Mouse (Mus musculus) common myeloid progenitor, adult 5-6 weeks (primary cell): ENCODE results near the gene Fam241a. TPM values are rescaled to one million over a fixed set of nuclear protein-coding genes. Genes with fewer than 3 reads are reported as not detected.

ENCODE experiments used
- ATAC-seq: replicated peaks from 2 replicates; pipeline ENCODE4 v1.8.0; 2016; ENCODE audit warnings: low read depth, mild to moderate bottlenecking, moderate TSS enrichment, inconsistent platforms; ENCODE audit not compliant: poor library complexity, severe bottlenecking
- total RNA-seq: library from RNA; stranded (forward); fragments of 200-1000, 187-1606 nt; gene quantifications from 2 replicates; pipeline ENCODE4 v1.2.3, GENCODE M21; 2017

Gene Fam241a
- total RNA-seq, 1 experiment from 2014 or later, result 20.1 TPM

DNA sequence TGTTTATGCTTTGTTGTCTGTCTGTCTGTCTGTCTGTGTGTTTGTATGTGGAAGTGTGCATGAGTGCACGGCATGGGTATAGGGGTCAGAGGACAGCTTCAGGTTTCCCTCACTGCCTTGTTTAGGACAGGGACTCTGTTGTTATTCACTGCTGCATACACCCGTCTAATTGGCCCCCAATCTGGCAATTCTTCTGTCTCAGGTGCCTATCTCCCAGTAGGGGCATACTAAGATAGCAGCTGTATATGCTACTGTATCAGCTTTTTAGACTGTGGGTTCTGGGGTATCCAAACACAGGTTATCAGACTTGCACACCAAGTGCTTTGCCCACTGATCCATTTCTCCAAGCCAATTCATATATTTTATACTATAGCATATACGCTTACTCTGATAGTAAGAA, 16.2 kb downstream of the Fam241a start:
- ATAC-seq, result no peak

DNA sequence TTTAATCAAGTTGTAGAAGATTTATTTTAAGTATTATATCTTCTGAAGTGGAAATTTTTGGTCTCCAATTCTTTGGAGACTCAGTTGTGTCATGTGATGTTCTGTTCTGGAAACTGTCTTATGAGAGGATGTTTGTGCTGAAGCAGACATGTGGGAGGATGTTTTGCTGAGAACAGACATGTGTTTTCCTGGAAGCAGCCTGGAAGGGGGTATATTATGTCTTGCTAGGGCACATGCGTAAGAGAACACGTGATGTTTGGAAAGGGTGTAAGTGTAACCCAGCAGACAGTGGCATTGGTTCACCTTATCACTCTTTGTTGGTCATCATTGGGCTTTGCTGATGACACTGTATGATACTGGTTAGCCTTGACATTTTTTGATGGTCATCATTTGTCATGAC, 20.6 kb downstream of the Fam241a start:
- ATAC-seq, result no peak

- no peak for ATAC-seq
Observed at GRCm38 (mm10) chr3:127875059-127875458, 21.1 kb downstream of the Fam241a start.

GRCm38 (mm10) chr3:127874254-127874883, 21.8 kb downstream of the Fam241a start:
- ATAC-seq, result no peak

GRCm38 (mm10) chr3:127871575-127871974, 24.5 kb downstream of the Fam241a start:
- ATAC-seq, result no peak

DNA sequence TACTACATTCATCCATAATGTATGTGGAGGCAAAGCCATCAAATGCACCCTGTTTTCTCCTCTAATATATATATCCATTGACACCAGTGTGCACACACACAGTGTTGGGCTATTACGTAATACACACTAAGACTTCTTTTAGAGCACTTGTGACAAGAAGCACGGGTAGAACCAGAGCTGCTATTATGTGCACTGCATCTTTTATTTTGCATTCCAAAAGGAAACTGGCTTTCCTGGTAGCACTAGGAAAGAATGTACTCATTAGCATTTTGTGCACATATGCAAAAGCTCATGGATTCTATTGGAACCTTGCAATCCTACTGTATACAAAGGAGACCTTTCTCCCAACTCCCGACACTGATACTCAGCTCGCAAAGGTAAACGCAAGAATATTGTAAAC, 27.2 kb downstream of the Fam241a start:
- ATAC-seq, result no peak

DNA sequence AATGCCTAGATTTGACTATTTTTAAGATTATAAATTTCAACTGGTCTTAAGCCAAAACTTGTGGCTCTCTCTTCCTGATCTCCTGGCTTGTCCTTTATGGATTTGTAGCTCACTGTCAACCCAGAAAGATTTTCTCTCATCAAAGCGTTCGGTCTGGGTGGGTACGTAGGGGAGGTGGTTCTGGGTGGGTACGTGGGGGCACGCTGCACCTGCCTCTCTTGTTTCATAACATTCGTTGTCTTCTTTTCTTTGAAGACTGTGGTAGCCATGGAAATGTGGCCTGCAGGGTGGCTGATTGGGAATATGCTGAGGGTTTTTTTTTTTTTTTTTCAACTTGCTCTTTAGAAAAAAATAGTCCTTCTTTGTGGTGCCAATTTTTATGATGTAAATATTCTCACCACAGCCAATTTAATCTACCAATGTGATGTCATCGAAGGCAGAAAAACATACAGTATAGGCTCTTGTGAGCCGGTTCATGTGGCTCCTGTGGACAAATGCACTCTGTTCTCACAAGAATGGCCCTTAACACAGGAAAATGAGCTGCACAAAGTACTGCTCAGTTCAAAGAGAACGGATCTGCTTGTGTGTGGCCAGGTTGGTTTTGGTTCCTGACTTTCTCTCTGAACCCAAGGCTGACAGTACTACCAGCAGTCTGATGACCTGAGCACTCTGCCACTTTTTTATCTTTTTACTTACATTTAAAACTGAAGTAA, 27.9 kb downstream of the Fam241a start:
- ATAC-seq, result no peak

- ATAC-seq, result no peak
Observed at GRCm38 (mm10) chr3:127864242-127864641, 31.9 kb downstream of the Fam241a start.

DNA sequence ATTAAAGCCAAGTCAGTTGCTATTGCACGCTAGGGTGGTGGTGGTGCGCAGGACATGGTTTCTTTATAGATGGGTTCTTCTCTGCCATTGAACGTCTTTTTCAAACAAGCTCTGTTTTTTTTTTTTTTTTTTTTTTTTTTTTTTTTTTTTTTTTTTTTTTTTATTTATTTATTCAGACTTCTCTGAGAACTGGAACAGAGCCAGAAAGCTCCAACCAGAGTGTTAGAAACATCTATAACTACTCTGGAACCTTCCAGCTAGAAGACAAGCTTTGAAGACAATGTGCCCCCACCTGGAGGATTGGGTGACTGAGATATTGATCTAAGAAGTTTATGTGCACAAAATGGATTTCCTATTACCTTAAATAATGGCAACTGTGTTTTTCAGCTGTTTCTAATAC, 32.6 kb downstream of the Fam241a start:
- no peak for ATAC-seq

DNA sequence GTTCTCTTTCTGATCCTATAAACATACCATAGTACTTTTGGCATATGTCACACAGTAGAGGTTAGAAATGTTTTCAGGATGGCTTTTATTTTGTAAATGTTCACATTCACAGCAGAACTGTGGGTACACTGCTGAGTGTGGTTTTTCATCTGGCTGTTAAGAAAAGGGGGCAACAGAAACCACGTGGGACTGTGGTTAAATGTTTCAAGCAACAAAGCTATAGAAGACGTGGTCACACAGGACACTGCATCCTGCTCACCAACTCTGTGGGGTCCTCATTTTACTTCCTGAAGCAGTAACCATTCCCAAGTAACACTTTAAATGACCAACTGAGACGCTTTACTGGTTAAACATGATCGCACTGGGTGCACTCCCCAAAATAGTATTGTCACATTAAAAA, 33.6 kb downstream of the Fam241a start:
- ATAC-seq, result peak; percentile 87

GRCm38 (mm10) chr3:127861340-127861739, 34.8 kb downstream of the Fam241a start:
- no peak for ATAC-seq

DNA sequence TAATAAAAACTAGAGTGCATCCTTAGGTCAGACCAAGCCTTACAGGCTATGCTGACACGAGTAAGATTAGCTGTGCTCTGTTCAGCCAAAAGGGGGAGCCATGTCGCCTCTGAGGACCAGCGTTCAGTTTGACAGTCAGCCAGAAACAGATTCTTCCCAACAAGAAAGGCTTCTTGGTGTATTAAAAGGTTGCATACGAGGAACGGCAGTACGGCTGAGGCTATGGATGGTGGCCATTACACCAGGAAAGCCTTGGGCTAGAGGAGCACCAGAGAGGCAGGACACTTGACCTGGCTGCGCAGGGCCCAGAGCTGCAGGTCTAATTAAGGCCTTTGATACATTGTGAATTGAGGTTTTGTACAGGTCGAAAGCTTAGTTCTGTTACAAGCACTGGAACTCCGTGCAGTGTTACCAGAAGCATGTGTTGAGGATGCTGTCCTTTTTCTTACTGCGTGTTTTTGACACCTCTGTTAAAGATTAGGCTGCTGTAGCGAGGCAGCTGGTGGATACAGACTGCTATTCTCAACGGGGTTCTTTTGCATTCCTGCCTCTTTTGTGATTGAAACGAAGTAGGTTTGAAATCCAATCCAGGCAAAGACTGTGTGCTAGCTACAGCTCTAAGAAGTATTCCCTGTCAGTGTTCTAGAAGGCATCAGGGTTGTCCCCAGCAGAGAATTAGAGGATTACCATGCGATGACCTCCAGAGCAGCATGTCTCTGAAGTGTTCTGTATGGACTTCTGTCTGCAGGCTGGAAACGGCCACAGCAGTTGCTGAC, 42.5 kb downstream of the Fam241a start:
- peak; percentile 93 for ATAC-seq

DNA sequence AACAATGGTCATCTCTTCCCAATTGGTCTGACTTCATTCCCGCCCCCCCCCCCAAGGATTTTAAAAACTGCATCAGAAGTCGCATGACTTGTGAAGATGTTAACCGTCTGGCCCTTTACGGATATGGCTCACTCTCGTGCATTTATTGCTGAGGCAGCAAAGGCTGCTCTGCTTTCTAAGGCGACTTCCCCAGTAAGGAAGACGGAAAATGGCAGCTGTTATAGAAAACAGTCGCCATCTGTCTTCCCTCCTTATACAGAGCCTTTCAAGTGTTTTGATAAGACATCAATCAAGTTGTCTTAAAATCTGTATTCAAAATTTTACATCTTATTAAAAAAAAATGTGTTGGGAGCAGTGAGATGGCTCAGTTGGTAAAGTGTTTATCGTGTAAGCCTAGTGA, 43.4 kb downstream of the Fam241a start:
- ATAC-seq, result no peak

DNA sequence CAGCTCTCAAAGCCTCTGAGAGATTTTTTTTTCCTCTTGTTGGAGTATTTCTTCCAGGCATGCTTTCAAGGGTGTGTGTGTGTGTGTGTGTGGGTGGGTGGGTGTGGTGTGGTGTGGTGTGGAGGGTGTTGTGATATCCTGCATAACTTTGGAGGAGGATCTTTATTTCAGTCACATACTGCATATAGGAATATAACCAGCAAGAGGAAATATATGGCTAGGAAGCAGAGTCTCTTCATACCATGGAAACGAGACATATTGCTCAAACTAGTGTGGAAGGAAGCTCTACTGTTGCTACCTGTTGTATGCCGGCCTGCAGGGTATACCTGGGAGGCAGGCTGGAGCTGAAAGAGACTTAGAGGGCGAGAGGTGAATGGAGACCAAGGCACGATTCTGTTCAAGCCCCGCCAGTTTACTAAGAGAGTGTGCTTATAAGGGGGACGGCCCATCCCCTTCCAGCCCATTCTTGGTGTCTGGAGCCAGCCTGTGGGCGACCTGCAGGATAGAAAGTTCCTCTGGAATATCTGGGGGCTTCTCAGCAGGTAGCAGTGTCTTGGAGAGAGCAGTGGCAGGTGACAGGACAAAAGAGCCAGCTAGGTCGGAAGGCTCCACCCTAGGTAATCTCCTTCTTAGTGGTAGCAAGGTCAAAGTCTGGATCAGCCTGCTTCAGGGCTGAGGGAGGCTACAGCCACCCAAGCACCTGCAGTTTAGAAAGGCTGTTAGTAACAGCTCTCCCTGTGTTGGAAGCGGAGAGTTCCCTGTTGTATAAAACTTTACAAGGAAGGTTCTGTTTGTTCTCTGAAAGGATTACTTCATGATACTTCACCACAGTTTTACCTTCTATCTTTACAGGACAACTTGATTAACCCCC, 45.1 kb downstream of the Fam241a start:
- no peak for ATAC-seq

GRCm38 (mm10) chr3:127849922-127850321, 46.2 kb downstream of the Fam241a start:
- ATAC-seq, result no peak

DNA sequence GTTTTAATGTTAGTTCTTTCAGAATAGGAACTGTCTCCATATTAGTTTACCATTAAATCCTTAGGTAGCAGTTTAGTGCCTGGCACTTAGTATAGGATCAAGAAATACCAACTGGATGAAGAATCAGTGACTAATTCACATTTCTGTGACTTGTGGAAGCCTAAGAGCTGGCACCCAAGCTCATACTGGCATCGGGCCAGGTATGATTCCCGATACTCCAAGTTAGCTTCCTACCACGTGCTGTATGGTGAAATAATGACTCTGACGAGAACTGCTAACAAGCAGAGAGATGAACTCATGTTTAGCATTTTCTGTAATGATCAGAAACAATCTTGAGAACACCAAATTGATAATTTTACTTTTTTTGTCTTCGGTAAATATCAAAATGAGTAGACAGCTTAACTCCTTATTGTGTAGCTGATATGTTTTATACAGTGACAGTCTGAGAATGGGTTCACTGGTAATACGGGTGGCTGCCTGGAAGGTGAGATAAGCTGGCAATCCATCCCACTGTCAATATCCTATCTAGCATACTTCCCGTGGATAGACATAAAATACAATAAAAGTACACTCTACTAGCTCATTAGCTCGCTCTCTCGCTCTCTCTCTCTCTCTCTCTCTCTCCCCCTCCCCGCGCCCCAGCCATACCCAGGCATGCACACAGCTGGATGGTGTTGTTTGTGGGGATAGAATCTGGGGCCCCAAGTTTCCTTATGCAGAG, 47.9 kb downstream of the Fam241a start:
- ATAC-seq, result peak; percentile 45; the same call in 1 of the 2 replicates

DNA sequence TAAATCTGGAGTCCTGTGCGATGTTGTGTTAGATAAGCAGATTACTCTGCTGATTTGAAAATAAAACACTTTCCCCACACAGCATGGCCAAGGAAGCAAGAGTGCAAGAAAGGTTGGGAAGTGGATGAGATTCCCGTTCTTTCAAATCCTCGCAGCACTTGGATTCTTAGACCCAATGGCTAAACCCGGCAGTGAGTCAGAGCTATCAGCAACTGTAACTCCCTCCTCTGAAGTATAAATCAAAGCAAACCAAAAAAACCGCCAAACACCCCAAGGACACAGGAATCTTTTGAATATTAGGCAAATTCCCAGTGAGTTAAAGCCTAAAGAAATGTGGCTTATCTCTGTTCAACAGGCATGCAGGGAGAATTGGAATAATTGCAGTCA, 52.2 kb downstream of the Fam241a start:
- ATAC-seq, result no peak

- ATAC-seq, result no peak
Observed at GRCm38 (mm10) chr3:127843324-127843940, 52.7 kb downstream of the Fam241a start.

DNA sequence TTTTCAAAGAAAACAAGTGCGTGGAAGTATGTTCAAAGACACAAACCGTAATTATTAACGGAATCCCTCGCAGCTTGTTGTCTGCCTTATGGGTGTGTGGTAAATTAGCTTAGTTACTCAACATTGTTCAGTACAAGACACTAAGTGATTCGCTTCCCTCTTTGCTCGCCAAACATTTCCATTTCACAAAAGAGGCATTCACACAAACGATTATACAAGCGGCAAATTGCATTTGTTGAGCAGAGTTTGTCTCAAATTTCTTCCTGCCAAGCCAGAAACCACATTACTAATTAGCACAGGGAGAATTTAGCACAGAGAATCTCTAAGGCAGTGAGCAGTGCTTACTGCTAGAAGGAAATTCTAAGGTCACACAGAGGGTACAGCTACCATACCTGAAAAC, 54.2 kb downstream of the Fam241a start:
- ATAC-seq, result no peak
